Mouse (Mus musculus): Measurements from ENCODE around the gene E030018B13Rik.

- TF ChIP-seq POLR2A (IDR thresholded peaks at IDR 0.05; ENCODE audit: insufficient read depth, low read length) (no peak), CTCF (IDR thresholded peaks at IDR 0.05; ENCODE audit: low read depth, low read length) (no peak), EP300 (IDR thresholded peaks at IDR 0.05; ENCODE audit: insufficient read depth, low read depth, low read length) (no peak)
Observed at GRCm38 (mm10) chr7:63932461-63932860, 15.8 kb downstream of the E030018B13Rik start.

Measured in ES-Bruce4 (cell line).